Mouse (Mus musculus): ENCODE measurements around the gene Lpin3. TPM values are rescaled to one million over a fixed set of nuclear protein-coding genes. Genes with fewer than 3 reads are reported as not detected.

The Lpin3 gene
- polyA plus RNA-seq, 3 experiments from 2014 or later, result 0.19 to 0.33 (median 0.24) TPM

GRCm38 (mm10) chr2:160934451-160934850 lies 54.0 kb downstream of the Lpin3 start:
- no peak for ATAC-seq

GRCm38 (mm10) chr2:160940930-160941709 lies 60.6 kb downstream of the Lpin3 start:
- ATAC-seq, result no peak

GRCm38 (mm10) chr2:160942443-160942842 lies 62.0 kb downstream of the Lpin3 start:
- ATAC-seq, result no peak

- no peak for ATAC-seq
Observed at GRCm38 (mm10) chr2:160951595-160951994, 71.1 kb downstream of the Lpin3 start.

- no peak for ATAC-seq
Observed at GRCm38 (mm10) chr2:160953131-160953873, 72.8 kb downstream of the Lpin3 start.

GRCm38 (mm10) chr2:160954541-160954940 lies 74.1 kb downstream of the Lpin3 start:
- ATAC-seq, result no peak

GRCm38 (mm10) chr2:160955331-160955730 lies 74.9 kb downstream of the Lpin3 start:
- no peak for ATAC-seq

Other genes starting within 250 kb of the Lpin3 start
- gene Top1, start 234.8 kb upstream of the Lpin3 start, polyA plus RNA-seq (2017; shearing (Covaris generic)), result 10 to 100 TPM; 84.6 to 91.2 (median 89.9) TPM
- 10 to 100 TPM; 40.1 to 81.0 (median 60.7) TPM for gene Plcg1, start 149.4 kb upstream of the Lpin3 start, polyA plus RNA-seq (2017; shearing (Covaris generic))
- 10 to 100 TPM in 1 of 3 experiments, 1 to 10 TPM in 2; 4.8 to 10.6 (median 8.1) TPM for gene Zhx3, start 7.7 kb upstream of the Lpin3 start, polyA plus RNA-seq (2017; shearing (Covaris generic))
- gene Emilin3, start 31.7 kb downstream of the Lpin3 start, polyA plus RNA-seq (2017; shearing (Covaris generic)), result not detected
- 10 to 100 TPM; 20.1 to 41.6 (median 39.1) TPM for gene Chd6, start 228.4 kb downstream of the Lpin3 start, polyA plus RNA-seq (2017; shearing (Covaris generic))

Measured in inflammation-experienced regulatory T-cells, adult 6 months (primary cell).